Mouse (Mus musculus) lung, embryonic 14.5 days (tissue): ENCODE results near the gene Ufc1. TPM values are rescaled to one million over a fixed set of nuclear protein-coding genes. Genes with fewer than 3 reads are reported as not detected.

Experiments
- ATAC-seq: fragments of 200-750 bp; cut with Nextera tagmentation; 2 replicates; pipeline ENCODE4 v1.8.0; 2017; ENCODE audit warnings: mild to moderate bottlenecking, moderate TSS enrichment, moderate library complexity; ENCODE audit not compliant: insufficient read depth
- DNase-seq: peaks from one replicate; pipeline ENCODE4 v3.0.0-alpha.2; 2015
- H3K27ac ChIP-seq: fragments of 300-500 bp; sonication (generic); 2 replicates; pipeline ENCODE4 v1.5.1; 2014; ENCODE audit warnings: low read depth, mild to moderate bottlenecking, moderate library complexity
- H3K27me3 ChIP-seq: fragments of 300-500 bp; sonication (generic); 2 replicates; pipeline ENCODE4 v1.6.1; 2014; ENCODE audit warnings: low read length, control low read depth; ENCODE audit not compliant: insufficient read depth
- H3K36me3 ChIP-seq: fragments of 300-500 bp; sonication (generic); 2 replicates; pipeline ENCODE4 v1.6.1; 2014; ENCODE audit warnings: control low read depth; ENCODE audit not compliant: insufficient read depth
- H3K4me1 ChIP-seq: fragments of 300-500 bp; sonication (generic); 2 replicates; pipeline ENCODE4 v1.6.1; 2014; ENCODE audit warnings: antibody characterized with exemption, control low read depth; ENCODE audit not compliant: insufficient read depth
- H3K4me2 ChIP-seq: fragments of 300-500 bp; sonication (generic); 2 replicates; pipeline ENCODE4 v1.6.1; 2014; ENCODE audit warnings: mild to moderate bottlenecking
- H3K4me3 ChIP-seq: fragments of 300-500 bp; sonication (generic); 2 replicates; pipeline ENCODE4 v1.5.1; 2014; ENCODE audit warnings: low read depth, low read length
- H3K9ac ChIP-seq: fragments of 300-500 bp; sonication (generic); 2 replicates; pipeline ENCODE4 v1.6.1; 2014
- H3K9me3 ChIP-seq: fragments of 300-500 bp; sonication (generic); 2 replicates; pipeline ENCODE4 v1.6.1; 2016; ENCODE audit warnings: low read depth, low read length, control low read depth
- CTCF ChIP-seq: IDR thresholded peaks from 2 replicates; pipeline ENCODE4 v1.5.1; 2016; ENCODE audit warnings: antibody characterized with exemption, low read depth
- WGBS: fragments of 180-500 bp; shearing (Covaris S2); extraction: QIAGEN DNeasy Blood & Tissue Kit; methylation state at CpG from one replicate; pipeline ENCODE4 v1.1.7; 2014; 5-methylcytosine and 5-hydroxymethylcytosine counted together
- polyA plus RNA-seq: library from polyadenylated mRNA; unstranded; fragments of >200 nt; fragmentation: Nextera tagmentation; extraction: Ambion mirVana; gene quantifications from 2 replicates; pipeline ENCODE4 v1.2.1, GENCODE M21; 2014

Gene Ufc1
- 107 and 108 TPM in 2 replicates for polyA plus RNA-seq

- ATAC-seq, result peak; percentile 81
- TF ChIP-seq CTCF, result peak; percentile 53
- Histone ChIP-seq H3K27ac (peak within 1 kb of the TSS; percentile 98), H3K36me3 (peaks cover 7% of the 10 kb centered on the region), H3K4me3 (peak within 1 kb of the TSS; percentile 64), H3K27me3 (peaks cover 8% of the 10 kb centered on the region; the same call in 1 of the 2 replicates), H3K4me1 (peaks cover 4% of the 10 kb centered on the region; the same call in 1 of the 2 replicates), H3K9me3 (no peaks in the 10 kb centered on the region), H3K9ac (peak within 1 kb of the TSS; percentile 86), H3K4me2 (peak within 1 kb of the TSS; percentile 89)
- under 1% methylated on average over 42 of the region's 42 CpGs for WGBS
- DNase-seq, result peak; percentile 92
These were observed at the start of gene Ufc1 for GRCm38 (mm10) chr1:171294298-171295062. Ufc1 (minus strand) TSS chr1:171295024.

- Histone ChIP-seq H3K9me3 (0 out of 2 replicates have a peak, but pooled peaks cover 2% of the 10 kb centered on the region), H3K36me3 (peaks cover 44% of the 10 kb centered on the region), H3K9ac (no peak overlapping the region), H3K27ac (no peak overlapping the region), H3K27me3 (no peaks in the 10 kb centered on the region), H3K4me1 (0 out of 2 replicates have a peak, but pooled peaks cover 3% of the 10 kb centered on the region), H3K4me3 (no peak overlapping the region), H3K4me2 (peak overlapping the region; percentile 86)
- 79% methylated on average over 9 of the region's 9 CpGs for WGBS
- TF ChIP-seq CTCF, result 0 out of 2 replicates have a peak, but pooled peaks have one; percentile 17
- no peak for ATAC-seq
- peak; percentile 46 for DNase-seq
These were observed 49.3 kb upstream of the Ufc1 start for GRCm38 (mm10) chr1:171343922-171344677.

- no peak for DNase-seq
- Histone ChIP-seq H3K4me2 (no peak overlapping the region), H3K4me3 (no peak overlapping the region), H3K9ac (no peak overlapping the region), H3K9me3 (0 out of 2 replicates have a peak, but pooled peaks cover 2% of the 10 kb centered on the region), H3K27me3 (no peaks in the 10 kb centered on the region), H3K4me1 (0 out of 2 replicates have a peak, but pooled peaks cover 3% of the 10 kb centered on the region), H3K27ac (no peak overlapping the region), H3K36me3 (peaks cover 57% of the 10 kb centered on the region)
- 89% methylated on average over 16 of the region's 16 CpGs for WGBS
- TF ChIP-seq CTCF, result no peak
- no peak for ATAC-seq
These were observed 47.7 kb upstream of the Ufc1 start for GRCm38 (mm10) chr1:171342262-171343207.

- ATAC-seq, result no peak
- H3K27me3 ChIP-seq, result no peaks in the 10 kb centered on the region
- peak overlapping the region; percentile 98 for H3K27ac ChIP-seq
- H3K9me3 ChIP-seq, result no peaks in the 10 kb centered on the region
- under 1% methylated on average over 4 of the region's 4 CpGs for WGBS
- peak overlapping the region; percentile 78 for H3K4me3 ChIP-seq
- 0 out of 2 replicates have a peak, but pooled peaks cover 5% of the 10 kb centered on the region for H3K4me1 ChIP-seq
- no peak for TF ChIP-seq CTCF
- DNase-seq, result peak; percentile 57
- peak overlapping the region; percentile 86 for H3K4me2 ChIP-seq
- peaks cover 18% of the 10 kb centered on the region for H3K36me3 ChIP-seq
- peak overlapping the region; percentile 83 for H3K9ac ChIP-seq
These were observed 35.4 kb upstream of the Ufc1 start for GRCm38 (mm10) chr1:171330216-171330560.

GRCm38 (mm10) chr1:171329433-171330215, 34.8 kb upstream of the Ufc1 start:
- H3K27ac ChIP-seq, result peak overlapping the region; percentile 98
- no peaks in the 10 kb centered on the region for H3K9me3 ChIP-seq
- peak overlapping the region; percentile 86 for H3K4me2 ChIP-seq
- no peaks in the 10 kb centered on the region for H3K27me3 ChIP-seq
- H3K9ac ChIP-seq, result peak overlapping the region; percentile 83
- 0 out of 2 replicates have a peak, but pooled peaks cover 5% of the 10 kb centered on the region for H3K4me1 ChIP-seq
- H3K4me3 ChIP-seq, result peak overlapping the region; percentile 78
- ATAC-seq (peak; percentile 93), DNase-seq (peak; percentile 92)
- H3K36me3 ChIP-seq, result peaks cover 22% of the 10 kb centered on the region
- TF ChIP-seq CTCF, result no peak
- under 1% methylated on average over 57 of the region's 61 CpGs for WGBS
